Mouse (Mus musculus): Measurements from ENCODE around the gene Fam196a.

DNA sequence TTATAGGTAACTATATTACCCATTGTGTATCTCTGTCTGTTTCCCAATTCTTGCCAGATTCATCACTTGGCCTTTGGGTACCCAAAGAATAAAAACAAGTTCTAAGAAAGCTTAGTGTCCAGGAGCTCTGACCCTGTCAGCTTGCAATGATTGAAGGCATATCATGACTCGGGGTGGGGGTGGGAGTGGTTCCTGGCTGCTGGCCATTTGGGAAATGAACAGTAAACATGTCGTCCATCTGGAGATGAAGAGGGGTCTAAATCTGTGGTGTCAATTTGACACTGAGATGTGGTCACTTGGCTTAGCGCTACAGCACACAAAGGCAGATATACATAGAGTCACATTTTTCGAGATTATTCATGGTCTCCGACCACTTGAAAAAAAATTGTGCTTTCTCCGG is 54.7 kb downstream of the Fam196a start:
- TF ChIP-seq CTCF (IDR thresholded peaks at IDR 0.05; ENCODE audit: low read depth) (no peak), EP300 (IDR thresholded peaks at IDR 0.05; ENCODE audit: low read depth) (no peak)
